ENCODE assay signal across 8 mouse cellular contexts in the genomic region with DNA sequence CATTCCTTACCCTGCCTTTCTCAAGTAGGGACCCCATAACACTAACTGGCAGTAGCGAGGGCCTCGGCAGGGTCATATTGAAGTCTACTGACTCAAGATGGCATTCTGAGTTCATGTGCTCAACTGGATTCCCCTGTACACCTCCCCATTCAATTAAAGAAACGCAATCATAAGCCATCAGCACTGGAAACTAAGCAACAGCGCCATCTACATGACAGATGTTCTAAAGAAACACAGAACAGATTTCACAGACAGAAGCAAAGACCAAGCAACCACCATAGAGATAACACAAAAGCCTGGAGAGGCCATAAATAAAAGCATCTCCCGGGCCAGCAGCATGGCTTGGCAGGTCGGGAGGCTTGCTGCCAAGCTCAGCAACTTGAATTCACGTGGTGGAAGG.
DNase-seq lines count a peak whose midpoint lies in the region; ATAC-seq and TF ChIP-seq lines count a peak whose summit lies in the region.

No protein-coding gene starts in this region.

- no peak overlapping the region for H3K27ac ChIP-seq in heart, embryonic 11.5 days (ENCODE audit: low read depth, low read length)

- no peak overlapping the region for H3K9ac ChIP-seq in heart, embryonic 11.5 days (ENCODE audit: low read depth, low read length)

- H3K4me1 ChIP-seq in heart, embryonic 11.5 days (ENCODE audit: control insufficient read depth, insufficient read depth, low read length), result no peaks in the 10 kb centered on the region
- no peaks in the 10 kb centered on the region for H3K4me1 ChIP-seq in E14TG2a.4 (replicated peaks; ENCODE audit: low read depth, low read length)

- intact Hi-C loops in left cerebral cortex, postnatal 4 days (cut with DNase I), result no loop called here

- DNase-seq in heart, adult 18-20 months, result peak; percentile 29 to 64
- peak; percentile 4 for DNase-seq in c-Kit-positive CD71-negative TER-119-negative erythroid progenitor cells, embryonic 14.5 days (ENCODE audit: low read depth)
- peak; percentile 46 for DNase-seq in left cerebral cortex, postnatal 4 days
- peak; percentile 5 to 14 for DNase-seq in right cerebral cortex, postnatal 36 days (ENCODE audit: low spot score in 2 of 2)

- no peaks in the 10 kb centered on the region for H3K36me3 ChIP-seq in heart, embryonic 11.5 days (ENCODE audit: control insufficient read depth, insufficient read depth, low read length)
- no peaks in the 10 kb centered on the region for H3K36me3 ChIP-seq in E14TG2a.4 (ENCODE audit: insufficient read depth, low read length)

- H3K4me2 ChIP-seq in heart, embryonic 11.5 days, result no peak overlapping the region

- no peak overlapping the region for H3K4me3 ChIP-seq in heart, embryonic 11.5 days (ENCODE audit: low read depth, low read length)
- H3K4me3 ChIP-seq in E14TG2a.4 (replicated peaks; ENCODE audit: low read length), result no peak overlapping the region

- 26% methylated on average over 7 of the region's 7 CpGs for WGBS in heart, embryonic 11.5 days (ENCODE audit: insufficient replicate concordance)

- H3K27me3 ChIP-seq in heart, embryonic 11.5 days (ENCODE audit: control insufficient read depth, insufficient read depth, low read length), result no peaks in the 10 kb centered on the region
- no peaks in the 10 kb centered on the region for H3K27me3 ChIP-seq in E14TG2a.4 (ENCODE audit: insufficient read depth, low read length)

- H3K9me3 ChIP-seq in heart, embryonic 11.5 days (replicated peaks; ENCODE audit: control insufficient read depth, low read length), result no peaks in the 10 kb centered on the region
- H3K9me3 ChIP-seq in E14TG2a.4 (ENCODE audit: low read length), result no peaks in the 10 kb centered on the region

- TF ChIP-seq CTCF in E14TG2a.4 (conservative IDR thresholded peaks at IDR 0.05; ENCODE audit: low read length), result peak; percentile 27

- no peak for ATAC-seq in heart, embryonic 11.5 days (replicated peaks; ENCODE audit: insufficient number of reproducible peaks, low FRiP score, low TSS enrichment)
- peak; percentile 76 for ATAC-seq in hematopoietic stem cell, adult 5-6 weeks (replicated peaks in 1 of 2; ENCODE audit: insufficient read depth in 1 of 2, low FRiP score in 2 of 2, low TSS enrichment in 1 of 2, low read depth in 1 of 2, poor library complexity in 2 of 2, severe bottlenecking in 2 of 2)
- no peak for ATAC-seq in CD4-positive, CD25-positive, alpha-beta regulatory T cell, adult 4 months

Comparison
In these comparisons a context has a peak if more than half of its experiments do, and no peak if none do; other contexts are left out.
1. ATAC-seq: peak in hematopoietic stem cell, adult 5-6 weeks (2 of 2); none in heart, embryonic 11.5 days (single experiment) and CD4-positive, CD25-positive, alpha-beta regulatory T cell, adult 4 months (single experiment).
2. Peak in every context shown above with its lines, with median percentiles within 50 percentile points of each other: DNase-seq.